Mouse (Mus musculus): ENCODE results near the gene Ccdc184.

- no peak for TF ChIP-seq GATA1 (IDR thresholded peaks at IDR 0.05; ENCODE audit: low read length)
- TF ChIP-seq TAL1 (IDR thresholded peaks at IDR 0.05; ENCODE audit: low read length), result no peak
Observed at GRCm38 (mm10) chr15:98133471-98133870, 33.5 kb upstream of the Ccdc184 start.
